Mouse (Mus musculus): ENCODE results near the gene Glt8d2. TPM values are rescaled to one million over a fixed set of nuclear protein-coding genes. Genes with fewer than 3 reads are reported as not detected.

Gene Glt8d2
- total RNA-seq, 2 experiments from 2014 or later, result not detected

DNA sequence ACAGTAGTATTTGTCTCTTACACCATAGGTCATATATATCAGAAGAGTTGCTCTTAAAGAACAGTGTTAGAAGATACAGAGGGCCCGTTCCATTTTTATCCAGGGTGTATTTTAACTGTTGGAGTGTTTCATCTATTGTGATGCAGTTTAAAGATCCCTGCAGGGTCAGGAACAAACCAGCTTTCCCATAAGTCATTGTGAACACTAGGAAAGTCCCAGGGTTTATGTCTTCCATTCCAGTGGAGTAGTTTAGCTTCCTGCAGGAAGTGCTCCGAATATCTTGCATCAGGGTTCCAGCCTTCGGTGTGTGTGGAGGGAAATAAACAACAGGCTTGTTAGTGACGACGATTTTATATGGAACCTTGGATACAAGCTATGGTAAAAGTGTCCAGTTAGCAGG, 39.2 kb downstream of the Glt8d2 start:
- ATAC-seq (replicated peaks; ENCODE audit: low FRiP score, low TSS enrichment, poor library complexity, severe bottlenecking), result no peak

DNA sequence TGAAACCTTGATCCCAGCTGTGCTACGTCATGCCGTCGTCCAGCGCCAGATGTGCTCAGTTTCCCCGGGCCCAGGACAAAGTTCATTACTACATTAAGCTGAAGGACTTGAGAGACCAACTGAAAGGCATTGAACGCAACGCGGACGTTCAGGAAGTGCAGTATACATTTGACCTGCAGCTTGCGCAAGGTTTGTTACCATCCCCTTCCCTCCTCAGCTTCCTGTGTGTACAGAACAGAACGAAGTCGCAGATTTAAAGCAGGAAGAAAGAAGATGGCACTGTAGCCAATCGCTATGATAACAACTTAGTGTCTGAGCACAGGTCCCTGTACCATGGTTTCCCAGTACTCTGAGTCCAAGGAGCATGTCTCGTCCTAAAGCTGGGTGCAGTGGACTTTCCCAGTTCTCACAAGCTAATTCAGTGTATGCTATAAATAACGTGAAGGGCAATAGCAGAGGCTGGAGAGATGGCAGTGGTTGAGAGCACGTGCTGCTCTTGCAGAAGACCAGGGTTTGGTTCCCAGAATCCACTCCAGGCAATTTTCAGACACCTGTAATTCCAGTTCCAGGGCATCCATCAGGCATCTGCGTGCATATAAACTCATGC, 43.1 kb downstream of the Glt8d2 start:
- ATAC-seq (replicated peaks; ENCODE audit: low FRiP score, low TSS enrichment, poor library complexity, severe bottlenecking), result no peak

- ATAC-seq (replicated peaks; ENCODE audit: low FRiP score, low TSS enrichment, poor library complexity, severe bottlenecking), result 0 out of 2 replicates have a peak, but pooled peaks have one; percentile 34
These were observed 44.4 kb downstream of the Glt8d2 start for GRCm38 (mm10) chr10:82646083-82646482.

GRCm38 (mm10) chr10:82641481-82641880, 49.0 kb downstream of the Glt8d2 start:
- ATAC-seq (replicated peaks; ENCODE audit: low FRiP score, low TSS enrichment, poor library complexity, severe bottlenecking), result no peak

GRCm38 (mm10) chr10:82639032-82639698, 51.3 kb downstream of the Glt8d2 start:
- no peak for ATAC-seq (replicated peaks; ENCODE audit: low FRiP score, low TSS enrichment, poor library complexity, severe bottlenecking)

DNA sequence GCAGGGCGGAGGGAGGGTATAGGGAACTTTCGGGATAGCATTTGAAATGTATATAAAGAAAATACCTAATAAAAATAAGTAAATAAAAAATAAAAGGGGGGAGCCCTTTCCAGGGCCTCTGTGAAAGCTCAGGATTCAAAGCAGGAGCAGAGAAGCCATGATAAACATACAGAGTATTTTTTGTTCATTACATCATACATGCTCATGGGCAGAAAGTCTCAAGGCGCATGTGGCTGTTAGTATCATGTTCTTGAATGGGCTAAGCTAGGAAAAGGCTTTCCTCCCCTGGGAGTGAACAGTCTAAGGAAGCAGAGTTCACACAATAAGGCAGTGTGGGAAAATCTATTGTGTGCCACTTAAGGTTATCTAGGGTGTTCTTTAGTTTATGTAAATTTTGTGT, 54.1 kb downstream of the Glt8d2 start:
- no peak for ATAC-seq (replicated peaks; ENCODE audit: low FRiP score, low TSS enrichment, poor library complexity, severe bottlenecking)

GRCm38 (mm10) chr10:82634348-82634747, 56.1 kb downstream of the Glt8d2 start:
- no peak for ATAC-seq (replicated peaks; ENCODE audit: low FRiP score, low TSS enrichment, poor library complexity, severe bottlenecking)

DNA sequence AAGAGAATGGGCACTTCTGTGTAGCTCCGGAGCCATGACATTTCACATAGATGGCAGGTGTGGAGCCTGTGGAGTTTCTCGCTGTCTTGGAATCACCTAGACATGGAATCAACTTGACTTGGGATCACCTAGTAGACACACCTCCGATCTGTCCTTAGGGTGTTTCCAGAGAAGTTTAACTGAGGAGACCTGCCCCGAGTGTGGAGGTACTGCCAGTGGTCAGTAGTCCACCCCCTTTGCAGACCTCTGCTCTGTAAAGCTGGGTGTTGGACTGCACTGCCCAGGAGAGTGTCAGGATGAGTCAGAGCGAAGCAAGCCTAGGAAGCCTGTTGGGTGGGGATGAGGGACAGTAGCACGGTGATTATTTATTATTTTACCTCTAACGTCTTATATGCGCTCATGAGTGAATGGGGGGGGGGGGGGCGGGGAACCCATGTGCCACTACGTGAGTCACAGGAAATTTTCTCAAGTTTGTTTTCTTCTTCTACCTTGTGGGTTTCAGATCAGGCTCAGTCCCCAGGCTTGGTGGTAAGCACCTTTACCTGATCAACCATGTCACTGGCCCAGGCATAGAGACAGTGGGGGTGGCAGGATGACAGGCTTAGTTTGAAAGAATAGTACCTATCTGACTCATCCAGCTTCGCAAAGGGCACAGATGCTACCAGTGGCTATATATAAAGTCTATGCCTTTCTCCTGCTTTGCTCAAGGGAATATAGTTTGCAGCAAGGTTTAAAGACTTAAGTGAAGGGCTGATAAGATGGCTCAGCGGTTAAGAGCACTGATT, 57.8 kb downstream of the Glt8d2 start:
- no peak for ATAC-seq (replicated peaks; ENCODE audit: low FRiP score, low TSS enrichment, poor library complexity, severe bottlenecking)

DNA sequence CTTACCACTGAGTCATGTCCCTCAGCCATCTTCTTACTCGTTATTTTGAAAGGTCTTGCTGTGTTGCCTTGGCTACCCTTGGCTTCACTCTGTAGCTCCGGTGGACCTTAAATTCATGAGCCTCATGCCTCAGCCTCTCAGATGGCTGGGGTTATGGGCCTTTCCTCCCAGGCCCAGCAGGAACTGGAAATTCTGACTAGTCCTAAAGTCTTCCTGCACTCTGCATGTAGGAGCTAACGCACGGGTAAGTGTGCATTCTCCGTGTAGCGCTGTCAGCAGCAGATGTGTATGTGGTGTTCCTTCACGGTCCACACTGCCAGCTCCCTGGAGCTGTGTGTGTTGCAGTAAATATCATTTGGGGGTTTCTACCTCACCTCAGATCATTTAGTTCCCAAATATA, 59.3 kb downstream of the Glt8d2 start:
- no peak for ATAC-seq (replicated peaks; ENCODE audit: low FRiP score, low TSS enrichment, poor library complexity, severe bottlenecking)

DNA sequence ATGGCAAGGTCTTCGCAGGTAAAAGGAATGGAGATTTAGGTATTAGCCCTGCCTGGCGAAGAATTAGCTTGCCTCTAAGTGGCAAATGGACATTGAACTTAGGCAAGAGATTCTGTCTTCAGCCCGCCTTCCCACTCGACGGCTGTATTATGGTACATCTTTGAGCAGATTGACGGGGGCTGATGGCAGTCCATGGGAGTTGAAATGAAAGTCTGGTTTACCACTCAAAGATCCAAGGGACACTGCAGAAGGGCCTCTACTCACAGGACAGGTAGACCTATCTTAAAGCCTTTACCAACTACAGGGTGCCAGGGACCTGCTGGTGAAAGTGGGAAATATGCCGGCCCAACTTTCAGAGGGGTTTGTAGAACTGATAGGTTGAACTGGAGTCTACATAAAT, 60.0 kb downstream of the Glt8d2 start:
- 0 out of 2 replicates have a peak, but pooled peaks have one; percentile 3 for ATAC-seq (replicated peaks; ENCODE audit: low FRiP score, low TSS enrichment, poor library complexity, severe bottlenecking)

DNA sequence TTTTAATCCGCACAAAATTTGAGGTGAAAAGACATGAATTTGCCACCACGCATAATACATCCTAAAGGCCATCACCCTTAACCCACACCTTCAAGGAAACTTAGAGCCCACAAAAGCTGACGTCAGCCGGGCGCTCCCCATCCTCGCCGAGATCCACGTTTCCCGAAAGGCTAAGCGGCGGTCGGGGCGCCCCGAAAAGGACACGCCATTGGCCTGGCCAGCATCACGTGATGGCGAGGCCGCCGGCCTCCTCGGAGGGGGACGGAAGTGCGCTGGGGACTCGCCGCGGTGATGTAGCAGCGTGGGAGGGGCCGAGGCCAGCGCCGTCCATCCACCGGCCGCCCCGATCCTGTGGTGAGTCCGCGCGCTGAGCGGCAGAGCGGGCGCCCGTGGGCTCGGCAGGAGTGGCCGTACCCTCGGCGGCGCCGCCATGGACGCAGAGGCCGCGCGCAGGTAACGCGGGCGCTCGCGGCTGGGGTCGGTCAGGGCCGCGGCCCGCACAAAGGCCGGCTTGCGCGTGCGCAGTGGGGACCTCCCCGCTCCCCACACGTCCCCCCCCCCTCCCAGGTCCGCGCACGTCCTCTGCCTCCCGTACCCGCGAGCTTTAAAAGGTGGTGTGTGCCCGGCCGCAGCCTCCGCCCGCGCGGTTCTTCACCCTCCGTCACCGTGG, 60.7 kb downstream of the Glt8d2 start, which contains the start of gene Tdg:
Tdg (plus strand) TSS at position 243 of the 670 bp plus-strand sequence.
- peak; percentile 96 for ATAC-seq (replicated peaks; ENCODE audit: low FRiP score, low TSS enrichment, poor library complexity, severe bottlenecking)

DNA sequence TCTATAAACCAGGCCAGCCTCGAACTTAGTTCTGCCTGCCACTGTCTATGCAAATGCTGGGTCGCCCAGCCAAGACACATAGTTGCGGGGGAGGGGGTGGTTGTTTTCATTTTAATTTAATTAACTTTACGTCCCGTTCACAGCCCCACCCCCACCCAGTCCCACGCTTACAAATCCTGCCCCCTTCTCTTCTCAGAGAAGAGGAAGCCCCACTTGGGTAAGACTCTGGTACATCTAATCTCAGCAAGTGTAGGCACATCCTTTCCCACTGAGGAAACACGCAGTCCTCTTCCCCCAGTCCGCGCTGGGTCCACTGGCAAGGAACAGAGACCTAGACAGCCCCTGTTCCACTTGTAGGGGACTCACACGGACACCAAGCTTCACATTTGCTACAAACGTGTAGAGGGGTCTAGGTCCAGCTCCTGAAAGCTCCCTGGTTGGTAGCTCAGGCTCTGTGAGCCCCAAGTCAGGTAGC, 61.3 kb downstream of the Glt8d2 start:
- peak; percentile 15; the same call in 1 of the 2 replicates for ATAC-seq (replicated peaks; ENCODE audit: low FRiP score, low TSS enrichment, poor library complexity, severe bottlenecking)

- ATAC-seq (replicated peaks; ENCODE audit: low FRiP score, low TSS enrichment, poor library complexity, severe bottlenecking), result 0 out of 2 replicates have a peak, but pooled peaks have one; percentile 0
These were observed 66.9 kb downstream of the Glt8d2 start for GRCm38 (mm10) chr10:82623553-82623932.

- peak; percentile 86 for ATAC-seq (replicated peaks; ENCODE audit: low FRiP score, low TSS enrichment, poor library complexity, severe bottlenecking)
These were observed 67.5 kb downstream of the Glt8d2 start, which contains the start of gene 1190007I07Rik for GRCm38 (mm10) chr10:82622671-82623552. Gene 1190007I07Rik, minus strand, starts transcription at chr10:82623228.

GRCm38 (mm10) chr10:82622235-82622634, 68.2 kb downstream of the Glt8d2 start:
- no peak for ATAC-seq (replicated peaks; ENCODE audit: low FRiP score, low TSS enrichment, poor library complexity, severe bottlenecking)

All from megakaryocyte-erythroid progenitor cell, adult 5-6 weeks (primary cell).